Mouse (Mus musculus): ENCODE results near the gene Gpr4. TPM values are rescaled to one million over a fixed set of nuclear protein-coding genes. Genes with fewer than 3 reads are reported as not detected.

The Gpr4 gene
- polyA plus RNA-seq, 1 experiment from 2014 or later: 5.2 TPM

- no peak for DNase-seq (ENCODE audit: low spot score)
- WGBS: 61% methylated on average over 3 of the region's 3 CpGs
- no peak for ATAC-seq (replicated peaks; ENCODE audit: low FRiP score, low read depth)
- H3K9ac ChIP-seq (ENCODE audit: low read depth, low read length): no peak overlapping the region
- no peaks in the 10 kb centered on the region for H3K36me3 ChIP-seq (ENCODE audit: insufficient read depth, low read length)
- H3K27ac ChIP-seq: no peak overlapping the region
- H3K9me3 ChIP-seq (replicated peaks; ENCODE audit: low read length): no peaks in the 10 kb centered on the region
- no peak overlapping the region for H3K4me3 ChIP-seq (replicated peaks; ENCODE audit: low read depth, low read length)
- no peaks in the 10 kb centered on the region for H3K4me1 ChIP-seq (replicated peaks; ENCODE audit: insufficient read depth, low read length)
- TF ChIP-seq CTCF (IDR thresholded peaks at IDR 0.05; ENCODE audit: low read depth): 0 out of 2 replicates have a peak, but pooled peaks have one; percentile 11
- no peaks in the 10 kb centered on the region for H3K27me3 ChIP-seq (ENCODE audit: insufficient read depth, low read length)
- H3K4me2 ChIP-seq (ENCODE audit: low read length): no peak overlapping the region
Observed at GRCm38 (mm10) chr7:19220061-19220460, 7.7 kb downstream of the Gpr4 start.

- ATAC-seq (replicated peaks; ENCODE audit: low FRiP score, low read depth): no peak
- TF ChIP-seq CTCF (IDR thresholded peaks at IDR 0.05; ENCODE audit: low read depth): no peak
- WGBS: 93% methylated on average over 16 of the region's 16 CpGs
Observed at GRCm38 (mm10) chr7:19222189-19222588, 9.9 kb downstream of the Gpr4 start.

GRCm38 (mm10) chr7:19222875-19223274 lies 10.5 kb downstream of the Gpr4 start:
- Histone ChIP-seq H3K36me3 (ENCODE audit: insufficient read depth, low read length) (no peaks in the 10 kb centered on the region), H3K27ac (no peak overlapping the region), H3K4me3 (replicated peaks; ENCODE audit: low read depth, low read length) (no peak overlapping the region), H3K4me2 (ENCODE audit: low read length) (no peak overlapping the region), H3K9me3 (replicated peaks; ENCODE audit: low read length) (no peaks in the 10 kb centered on the region), H3K9ac (ENCODE audit: low read depth, low read length) (no peak overlapping the region), H3K27me3 (ENCODE audit: insufficient read depth, low read length) (no peaks in the 10 kb centered on the region), H3K4me1 (replicated peaks; ENCODE audit: insufficient read depth, low read length) (0 out of 2 replicates have a peak, but pooled peaks cover 3% of the 10 kb centered on the region)
- WGBS: 90% methylated on average over 14 of the region's 14 CpGs
- no peak for TF ChIP-seq CTCF (IDR thresholded peaks at IDR 0.05; ENCODE audit: low read depth)
- ATAC-seq (replicated peaks; ENCODE audit: low FRiP score, low read depth) (no peak), DNase-seq (ENCODE audit: low spot score) (no peak)

More at GRCm38 (mm10) chr7:19222189-19222588, 9.9 kb downstream of the Gpr4 start:
- no peak overlapping the region for H3K4me3 ChIP-seq (replicated peaks; ENCODE audit: low read depth, low read length)
- DNase-seq (ENCODE audit: low spot score): no peak
- no peaks in the 10 kb centered on the region for H3K27me3 ChIP-seq (ENCODE audit: insufficient read depth, low read length)
- no peak overlapping the region for H3K9ac ChIP-seq (ENCODE audit: low read depth, low read length)
- no peak overlapping the region for H3K27ac ChIP-seq
- no peaks in the 10 kb centered on the region for H3K36me3 ChIP-seq (ENCODE audit: insufficient read depth, low read length)
- 0 out of 2 replicates have a peak, but pooled peaks cover 3% of the 10 kb centered on the region for H3K4me1 ChIP-seq (replicated peaks; ENCODE audit: insufficient read depth, low read length)
- H3K9me3 ChIP-seq (replicated peaks; ENCODE audit: low read length): no peaks in the 10 kb centered on the region
- H3K4me2 ChIP-seq (ENCODE audit: low read length): no peak overlapping the region

- 78% methylated on average over 4 of the region's 4 CpGs for WGBS
- no peak for DNase-seq (ENCODE audit: low spot score)
- peaks cover 9% of the 10 kb centered on the region; the same call in 1 of the 2 replicates for H3K4me1 ChIP-seq (replicated peaks; ENCODE audit: insufficient read depth, low read length)
Observed at GRCm38 (mm10) chr7:19224933-19225332, 12.6 kb downstream of the Gpr4 start.

DNA sequence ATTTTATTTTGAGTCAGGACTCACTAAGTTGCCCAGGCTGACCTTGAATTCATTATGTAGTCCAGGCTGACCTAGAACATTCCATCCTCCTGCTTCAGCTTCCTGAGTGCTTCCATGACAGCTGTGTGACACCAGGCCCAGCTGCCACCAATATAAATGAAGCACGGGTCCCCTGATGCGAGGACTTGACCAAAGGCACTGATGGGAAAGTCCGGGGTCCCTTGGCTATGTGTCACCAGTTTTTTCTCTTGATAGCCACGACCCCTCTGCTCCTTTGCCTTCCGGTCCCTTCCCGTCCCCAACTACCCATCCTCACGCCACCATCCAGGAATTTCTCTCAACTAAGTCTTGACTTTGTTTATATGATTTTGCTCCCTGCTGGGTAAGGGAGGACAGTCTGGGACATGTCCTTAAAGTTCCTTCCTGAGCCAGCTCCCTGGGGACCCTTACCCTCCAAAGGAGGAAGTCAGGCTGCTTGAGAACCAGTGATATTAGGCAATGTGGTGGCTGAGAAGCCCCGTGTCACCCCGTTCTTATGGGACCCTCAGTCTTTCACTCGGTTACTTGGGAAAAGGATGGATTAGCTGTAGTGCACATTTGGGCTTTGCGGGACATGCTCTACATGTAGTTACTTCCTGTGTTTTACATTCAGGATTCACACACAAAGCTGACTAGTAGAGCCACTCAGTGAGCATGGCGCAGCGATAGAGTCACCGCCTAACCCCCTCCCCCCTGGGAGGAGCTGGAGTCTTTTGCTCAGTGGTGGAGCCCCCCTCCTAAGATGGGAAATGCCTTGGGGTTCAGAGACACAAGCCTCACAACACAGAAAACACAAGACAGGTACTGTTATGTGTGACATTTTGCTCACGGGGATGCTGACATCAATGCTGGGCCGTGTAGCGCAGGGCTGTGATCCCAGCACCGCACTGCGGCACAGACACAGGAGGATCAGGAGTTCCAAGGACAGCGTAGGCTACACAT lies 14.8 kb downstream of the Gpr4 start:
- DNase-seq (ENCODE audit: low spot score) (peak; percentile 68), ATAC-seq (replicated peaks; ENCODE audit: low FRiP score, low read depth) (no peak; the same call in 1 of the 2 replicates)
- 14% methylated on average over 20 of the region's 20 CpGs for WGBS

More at GRCm38 (mm10) chr7:19224933-19225332, 12.6 kb downstream of the Gpr4 start:
- H3K4me3 ChIP-seq (replicated peaks; ENCODE audit: low read depth, low read length): no peak overlapping the region
- TF ChIP-seq CTCF (IDR thresholded peaks at IDR 0.05; ENCODE audit: low read depth): no peak
- no peak overlapping the region for H3K9ac ChIP-seq (ENCODE audit: low read depth, low read length)
- no peak overlapping the region for H3K27ac ChIP-seq
- no peaks in the 10 kb centered on the region for H3K36me3 ChIP-seq (ENCODE audit: insufficient read depth, low read length)
- H3K4me2 ChIP-seq (ENCODE audit: low read length): no peak overlapping the region
- no peaks in the 10 kb centered on the region for H3K27me3 ChIP-seq (ENCODE audit: insufficient read depth, low read length)
- ATAC-seq (replicated peaks; ENCODE audit: low FRiP score, low read depth): no peak
- no peaks in the 10 kb centered on the region for H3K9me3 ChIP-seq (replicated peaks; ENCODE audit: low read length)

More for the DNA sequence above, 14.8 kb downstream of the Gpr4 start:
- Histone ChIP-seq H3K36me3 (ENCODE audit: insufficient read depth, low read length) (no peaks in the 10 kb centered on the region), H3K27ac (peak overlapping the region; percentile 90), H3K9me3 (replicated peaks; ENCODE audit: low read length) (no peaks in the 10 kb centered on the region), H3K9ac (ENCODE audit: low read depth, low read length) (peak overlapping the region; percentile 66), H3K4me3 (replicated peaks; ENCODE audit: low read depth, low read length) (peak overlapping the region; percentile 62), H3K27me3 (ENCODE audit: insufficient read depth, low read length) (no peaks in the 10 kb centered on the region), H3K4me2 (ENCODE audit: low read length) (peak overlapping the region; percentile 80), H3K4me1 (replicated peaks; ENCODE audit: insufficient read depth, low read length) (peaks cover 9% of the 10 kb centered on the region; the same call in 1 of the 2 replicates)
- TF ChIP-seq CTCF (IDR thresholded peaks at IDR 0.05; ENCODE audit: low read depth): no peak
